Mouse (Mus musculus): ENCODE data around the gene Usp15.

Usp15 gene

GRCm38 (mm10) chr10:123100584-123100983 lies 96.2 kb downstream of the Usp15 start:
- no peak for DNase-seq

DNA sequence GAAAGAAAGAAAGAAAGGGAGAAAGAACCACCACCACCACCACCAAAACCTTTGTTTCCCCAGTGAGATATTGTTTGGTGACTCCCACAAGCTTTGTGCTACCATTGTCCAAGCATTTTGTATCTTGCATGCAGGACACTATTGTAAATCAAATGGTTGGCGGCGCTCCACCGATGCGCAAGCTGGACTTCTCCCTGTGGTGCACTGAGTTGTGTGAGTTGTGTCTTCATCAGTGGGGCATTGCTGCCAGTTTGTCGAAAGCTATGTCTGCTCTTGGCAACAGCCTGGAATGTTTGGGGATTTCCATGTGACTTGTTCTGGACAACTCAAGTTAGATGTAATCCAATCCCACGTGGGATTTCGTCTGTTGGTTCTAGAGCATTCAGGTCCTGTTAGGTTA lies 102.3 kb downstream of the Usp15 start:
- peak; percentile 35 for DNase-seq

GRCm38 (mm10) chr10:123092577-123092976 lies 104.2 kb downstream of the Usp15 start:
- DNase-seq: no peak

DNA sequence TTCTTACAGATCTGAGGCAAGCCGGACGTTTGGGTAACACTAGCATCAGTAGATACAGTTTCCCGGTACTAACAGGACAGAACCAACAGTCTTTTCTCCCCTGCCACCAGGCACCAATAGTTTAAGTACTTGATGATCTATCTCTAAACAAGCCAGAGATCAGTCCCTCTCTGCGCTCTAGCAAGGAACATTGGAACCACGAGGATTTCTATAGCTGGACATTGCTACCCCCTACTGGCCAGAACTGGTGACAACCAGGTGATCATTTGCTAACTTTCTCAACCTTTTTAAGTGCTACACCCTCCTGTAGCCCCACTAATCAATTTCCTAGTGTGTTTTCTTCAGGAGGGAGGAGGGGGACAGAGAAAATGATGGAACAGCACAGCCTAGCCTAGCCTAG lies 105.1 kb downstream of the Usp15 start:
- DNase-seq: peak; percentile 60

DNA sequence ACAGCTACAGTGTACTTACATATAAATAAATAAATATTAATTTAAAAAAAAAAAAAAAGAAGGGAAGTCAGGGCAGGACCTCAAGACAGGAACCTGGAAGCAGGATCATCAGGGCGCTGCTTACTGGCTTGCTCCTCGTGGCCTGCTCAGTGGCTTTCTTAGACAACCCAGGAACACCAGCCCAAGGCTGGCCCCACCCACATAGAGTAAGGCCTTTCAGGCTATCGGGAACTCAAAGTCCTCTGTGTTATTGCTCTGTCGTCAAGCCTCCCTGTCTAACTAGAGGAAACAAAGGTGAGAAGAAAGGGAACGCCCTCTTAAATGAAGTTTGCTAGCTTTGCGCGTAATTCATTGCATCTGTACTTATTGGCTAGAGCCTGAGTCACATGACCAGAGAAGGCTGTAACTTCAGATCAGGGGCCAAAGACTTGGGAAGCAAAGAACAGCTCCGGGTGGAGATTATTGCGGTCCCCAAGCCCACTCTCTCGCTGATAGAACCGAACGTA lies 107.3 kb downstream of the Usp15 start:
- DNase-seq: peak; percentile 10

- DNase-seq: no peak
Observed at GRCm38 (mm10) chr10:123086847-123087246, 109.9 kb downstream of the Usp15 start.

DNA sequence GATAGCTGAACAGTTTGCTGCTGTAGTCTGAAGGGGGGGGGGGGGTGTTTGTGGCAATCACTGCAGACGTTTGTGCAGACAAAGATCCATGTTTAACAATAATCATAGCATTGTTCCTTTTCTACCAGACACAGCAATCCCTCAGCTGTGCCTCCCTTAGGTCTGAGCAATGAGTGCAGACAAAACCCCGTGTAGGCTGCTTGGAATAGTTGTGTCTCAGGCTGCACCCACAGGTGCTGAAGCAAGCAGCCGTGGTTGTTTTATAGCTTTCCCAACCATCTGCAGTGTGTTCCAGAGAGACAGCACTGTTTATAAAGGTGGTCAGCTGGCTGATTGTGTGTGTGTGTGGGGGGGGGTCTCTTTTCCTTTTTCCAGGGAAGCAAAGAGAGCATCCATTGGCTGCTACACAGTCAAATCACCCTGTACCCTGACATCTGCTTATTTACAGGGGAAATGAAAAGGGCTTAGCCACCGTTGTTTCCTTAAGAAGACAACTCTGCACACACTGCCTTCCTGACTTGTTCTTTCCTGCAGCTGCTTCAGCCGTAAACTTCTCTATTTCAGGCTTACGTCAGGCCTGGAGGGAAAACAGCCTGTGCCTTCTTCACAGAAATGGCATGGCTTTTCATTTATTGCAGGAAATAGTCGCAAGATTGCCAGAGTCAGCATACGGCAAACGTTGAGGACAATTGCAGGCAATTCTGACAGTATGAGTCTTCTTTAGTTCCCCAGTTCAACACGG lies 111.7 kb downstream of the Usp15 start:
- DNase-seq: no peak

DNA sequence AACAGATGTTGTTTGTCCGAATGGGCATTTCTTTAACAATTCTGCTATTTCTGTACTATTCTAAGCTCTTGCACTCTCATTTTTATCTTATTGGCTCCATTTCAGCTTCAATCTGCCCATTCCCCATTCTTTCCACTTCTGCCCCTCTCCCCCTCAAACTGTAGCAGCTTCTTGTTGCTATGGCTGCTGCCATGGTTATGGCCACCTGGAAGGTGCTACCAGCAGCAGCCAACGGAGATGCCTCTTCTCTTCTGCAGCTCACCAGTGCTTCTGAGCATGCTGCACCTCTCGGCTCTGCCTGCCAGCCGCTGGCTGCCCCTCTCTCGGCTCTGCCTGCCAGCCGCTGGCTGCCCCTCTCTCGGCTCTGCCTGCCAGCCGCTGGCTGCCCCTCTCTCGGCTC lies 112.5 kb downstream of the Usp15 start:
- DNase-seq: no peak

- peak; percentile 97 for DNase-seq
Observed at GRCm38 (mm10) chr10:123076245-123077023, 120.4 kb downstream of the Usp15 start, which contains the start of gene Mon2. TSS of gene Mon2 (minus strand) at chr10:123076505.

- DNase-seq: peak; percentile 32
Observed at GRCm38 (mm10) chr10:123075751-123076242, 121.0 kb downstream of the Usp15 start.

- no peak for DNase-seq
Observed at GRCm38 (mm10) chr10:123071997-123072396, 124.8 kb downstream of the Usp15 start.

GRCm38 (mm10) chr10:123063021-123063420 lies 133.8 kb downstream of the Usp15 start:
- no peak for DNase-seq

GRCm38 (mm10) chr10:123060831-123061230 lies 136.0 kb downstream of the Usp15 start:
- DNase-seq: no peak

DNA sequence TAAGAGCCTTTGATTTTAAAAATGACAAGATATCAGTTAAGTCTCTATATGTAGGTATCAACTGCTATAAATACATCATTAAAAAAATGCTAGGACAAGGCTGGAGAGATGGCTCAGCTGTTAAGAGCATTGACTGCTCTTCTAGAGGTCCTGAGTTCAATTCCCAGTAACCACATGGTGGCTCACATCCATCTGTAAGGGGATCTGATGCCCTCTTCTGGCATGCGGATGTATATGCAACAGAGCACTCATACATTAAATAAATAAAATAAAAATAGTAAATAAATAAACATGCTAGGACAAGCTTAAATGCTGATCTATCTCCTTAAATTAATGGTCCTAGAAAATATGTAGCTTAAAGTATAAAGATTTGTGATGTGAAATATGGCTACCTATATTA lies 139.7 kb downstream of the Usp15 start:
- DNase-seq: no peak

DNA sequence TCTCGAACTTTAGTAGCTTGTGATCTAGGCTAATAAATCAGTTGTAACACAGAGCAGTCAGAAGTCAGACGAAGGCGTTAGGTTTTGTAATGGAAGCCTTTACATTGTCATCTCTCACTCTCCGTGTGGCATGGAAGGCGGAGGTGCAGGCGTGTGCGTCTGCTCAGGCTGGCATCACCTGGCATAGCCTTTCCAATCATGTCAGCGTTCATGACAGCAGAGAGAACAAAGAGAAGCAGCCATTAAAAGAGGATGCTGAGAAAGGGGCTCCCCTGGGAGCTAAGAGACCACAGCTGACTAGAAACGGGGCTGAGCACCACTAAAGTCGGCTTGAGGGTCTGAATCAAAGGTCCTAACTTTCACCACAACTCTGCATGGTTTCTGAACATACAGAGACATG lies 140.3 kb downstream of the Usp15 start:
- DNase-seq: no peak

- DNase-seq: no peak
Observed at GRCm38 (mm10) chr10:123055205-123056000, 141.4 kb downstream of the Usp15 start.

Measured in kidney, adult 9 months (tissue).